Mouse (Mus musculus): ENCODE measurements around the gene Tmem254c.
"Not testable (repeated sequence)": the region's sequence is repeated elsewhere in the genome, so short reads cannot be mapped to it uniquely, and the experiment has no call there.

- TF ChIP-seq CTCF, EP300 (IDR thresholded peaks at IDR 0.05; ENCODE audit: low read depth): not testable (repeated sequence)
Observed at GRCm38 (mm10) chr14:26042611-26043010, 24.5 kb downstream of the Tmem254c start, which contains the start of gene Gm9780.

Measured in liver, embryonic 14.5 days (tissue).